Mouse (Mus musculus) heart, embryonic 11.5 days (tissue): ENCODE data around the gene Syndig1l. TPM values are rescaled to one million over a fixed set of nuclear protein-coding genes. Genes with fewer than 3 reads are reported as not detected.
A peak's percentile ranks its signal among the peaks of the same experiment; 100 is the strongest.

ENCODE experiments used
- ATAC-seq: fragments of 200-750 bp; cut with Nextera tagmentation; replicated peaks from 2 replicates; pipeline ENCODE4 v1.8.0; 2017; ENCODE audit warnings: moderate library complexity; ENCODE audit not compliant: insufficient number of reproducible peaks, low FRiP score, low TSS enrichment
- H3K27ac ChIP-seq: fragments of 300-500 bp; sonication (generic); 2 replicates; pipeline ENCODE4 v1.5.1; 2014; ENCODE audit warnings: mild to moderate bottlenecking, low read depth, low read length
- H3K27me3 ChIP-seq: fragments of 300-500 bp; sonication (generic); 2 replicates; pipeline ENCODE4 v1.6.1; 2014; ENCODE audit warnings: mild to moderate bottlenecking, low read length, mixed read lengths; ENCODE audit not compliant: control insufficient read depth, insufficient read depth
- H3K36me3 ChIP-seq: fragments of 300-500 bp; sonication (generic); 2 replicates; pipeline ENCODE4 v1.6.1; 2014; ENCODE audit warnings: mild to moderate bottlenecking, low read length, moderate library complexity, mixed read lengths; ENCODE audit not compliant: control insufficient read depth, insufficient read depth
- H3K4me1 ChIP-seq: fragments of 300-500 bp; sonication (generic); 2 replicates; pipeline ENCODE4 v1.6.1; 2014; ENCODE audit warnings: low read length; ENCODE audit not compliant: control insufficient read depth, insufficient read depth
- H3K4me2 ChIP-seq: fragments of 300-500 bp; sonication (generic); 2 replicates; pipeline ENCODE4 v1.6.1; 2014; ENCODE audit warnings: mild to moderate bottlenecking, moderate library complexity
- H3K4me3 ChIP-seq: fragments of 300-500 bp; sonication (generic); 2 replicates; pipeline ENCODE4 v1.5.1; 2014; ENCODE audit warnings: low read depth, low read length
- H3K9ac ChIP-seq: fragments of 300-500 bp; sonication (generic); 2 replicates; pipeline ENCODE4 v1.6.1; 2014; ENCODE audit warnings: mild to moderate bottlenecking, low read depth, low read length, moderate library complexity
- H3K9me3 ChIP-seq: fragments of 300-500 bp; sonication (generic); replicated peaks from 2 replicates; pipeline ENCODE4 v1.6.1; 2016; ENCODE audit warnings: low read length; ENCODE audit not compliant: control insufficient read depth
- WGBS: fragments of 180-500 bp; shearing (Covaris S2); extraction: QIAGEN DNeasy Blood & Tissue Kit; methylation state at CpG from one replicate; pipeline ENCODE4 v1.1.7; 2014; ENCODE audit not compliant: insufficient replicate concordance; 5-methylcytosine and 5-hydroxymethylcytosine counted together
- polyA plus RNA-seq: library from polyadenylated mRNA; unstranded; fragments of >200 nt; fragmentation: Nextera tagmentation; extraction: Ambion mirVana; gene quantifications from 2 replicates; pipeline ENCODE4 v1.2.1, GENCODE M21; 2014

Syndig1l gene
- polyA plus RNA-seq, 1 experiment from 2014 or later: not detected

DNA sequence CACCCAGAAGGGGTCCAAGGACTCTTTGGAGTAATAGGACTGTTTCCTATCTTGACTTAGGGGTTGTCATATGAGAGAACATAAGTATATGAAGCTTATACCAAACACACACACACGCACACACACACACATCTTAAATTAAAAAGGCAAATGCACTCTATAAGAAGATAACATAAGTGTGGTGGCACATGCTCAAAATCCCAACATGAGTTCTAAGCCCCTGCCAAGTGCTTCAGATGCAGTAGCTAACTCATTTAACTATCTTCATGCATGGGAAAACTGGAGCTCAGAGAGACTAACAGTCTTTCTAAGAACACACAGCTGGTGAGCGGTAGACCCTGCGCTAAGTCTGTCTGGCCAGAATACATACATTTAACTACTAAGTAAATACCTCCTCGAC is 11.1 kb downstream of the Syndig1l start:
- H3K9me3 ChIP-seq: no peaks in the 10 kb centered on the region
- no peaks in the 10 kb centered on the region; the same call in 1 of the 2 replicates for H3K4me1 ChIP-seq
- H3K27ac ChIP-seq: no peak overlapping the region
- no peak for ATAC-seq
- H3K4me2 ChIP-seq: no peak overlapping the region
- no peak overlapping the region for H3K9ac ChIP-seq
- no peaks in the 10 kb centered on the region for H3K27me3 ChIP-seq
- WGBS: 82% methylated on average over 4 of the region's 4 CpGs
- H3K4me3 ChIP-seq: no peak overlapping the region
- no peaks in the 10 kb centered on the region for H3K36me3 ChIP-seq

DNA sequence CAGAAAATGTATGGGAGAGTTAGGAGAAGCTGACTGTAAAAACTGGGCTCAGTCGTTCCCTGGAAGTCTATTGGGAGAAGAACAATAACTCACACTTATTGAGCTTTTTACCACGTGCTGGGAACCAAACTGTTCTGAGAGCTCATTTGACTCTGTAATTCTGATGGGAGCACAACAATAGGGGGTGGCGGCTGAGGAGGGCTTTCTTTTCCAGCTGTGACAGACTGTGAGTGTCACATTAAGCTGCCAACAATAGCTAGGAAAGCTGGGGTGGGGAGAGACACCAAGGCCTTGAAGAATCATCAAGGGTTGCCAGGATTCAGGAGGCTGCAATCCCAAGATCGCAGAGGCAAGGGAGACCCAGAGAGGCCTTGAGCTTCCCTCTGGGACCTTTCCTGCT is 12.5 kb downstream of the Syndig1l start:
- Histone ChIP-seq H3K36me3 (no peaks in the 10 kb centered on the region), H3K9me3 (no peaks in the 10 kb centered on the region), H3K27ac (no peak overlapping the region), H3K4me3 (no peak overlapping the region), H3K9ac (no peak overlapping the region), H3K27me3 (no peaks in the 10 kb centered on the region), H3K4me2 (no peak overlapping the region), H3K4me1 (no peaks in the 10 kb centered on the region; the same call in 1 of the 2 replicates)
- WGBS: 45% methylated on average over 4 of the region's 4 CpGs
- no peak for ATAC-seq

DNA sequence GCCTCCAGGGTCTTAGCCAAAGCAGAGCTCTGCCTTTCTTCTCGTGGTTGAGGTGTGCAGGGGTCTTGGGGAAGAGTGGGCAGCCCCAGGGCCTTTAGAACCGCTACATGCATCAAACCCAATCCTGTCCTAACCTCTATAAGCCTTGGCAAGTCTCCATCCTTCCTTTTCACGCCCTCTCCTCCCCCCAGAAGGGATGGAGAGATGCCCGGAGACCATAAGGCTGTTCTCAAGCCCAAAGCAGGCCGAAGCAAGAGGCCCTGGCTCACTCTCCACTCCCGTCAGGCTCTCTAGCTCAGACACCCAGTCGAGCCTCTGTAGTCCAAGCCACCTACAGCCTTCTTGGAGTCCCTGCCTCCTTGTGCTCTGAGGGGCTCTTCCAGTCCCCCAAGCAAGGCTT is 14.1 kb downstream of the Syndig1l start:
- 73% methylated on average over 7 of the region's 7 CpGs for WGBS
- ATAC-seq: no peak
- Histone ChIP-seq H3K4me2 (no peak overlapping the region), H3K27me3 (peaks cover 7% of the 10 kb centered on the region; the same call in 1 of the 2 replicates), H3K27ac (no peak overlapping the region), H3K36me3 (no peaks in the 10 kb centered on the region), H3K4me1 (no peaks in the 10 kb centered on the region), H3K9me3 (no peaks in the 10 kb centered on the region), H3K4me3 (no peak overlapping the region), H3K9ac (no peak overlapping the region)

DNA sequence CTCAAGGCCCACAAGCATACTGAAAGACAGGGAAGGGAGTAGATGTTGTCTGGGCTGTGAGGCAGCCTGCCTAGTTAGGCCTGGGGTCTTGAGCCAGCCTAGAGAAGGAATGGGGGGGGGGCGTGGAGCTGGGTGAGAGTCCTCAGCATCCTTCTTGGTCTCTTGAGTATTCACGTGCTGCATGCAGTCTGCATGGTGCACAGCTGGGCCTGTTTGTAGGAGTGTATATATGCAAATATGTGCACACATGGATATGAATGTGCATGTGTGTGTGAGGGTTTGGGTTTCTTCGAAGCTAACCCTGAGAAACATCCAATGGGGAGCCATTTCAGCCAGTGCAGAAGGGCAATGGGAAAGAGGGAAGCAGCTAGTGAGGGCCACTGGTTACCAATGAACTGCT is 22.6 kb downstream of the Syndig1l start:
- Histone ChIP-seq H3K9ac (no peak overlapping the region), H3K9me3 (no peaks in the 10 kb centered on the region), H3K4me1 (peaks cover 10% of the 10 kb centered on the region), H3K4me3 (no peak overlapping the region), H3K36me3 (no peaks in the 10 kb centered on the region), H3K27ac (no peak overlapping the region), H3K4me2 (no peak overlapping the region), H3K27me3 (peaks cover 9% of the 10 kb centered on the region; the same call in 1 of the 2 replicates)
- 86% methylated on average over 3 of the region's 3 CpGs for whole genome bisulfite sequencing
- no peak for ATAC-seq

DNA sequence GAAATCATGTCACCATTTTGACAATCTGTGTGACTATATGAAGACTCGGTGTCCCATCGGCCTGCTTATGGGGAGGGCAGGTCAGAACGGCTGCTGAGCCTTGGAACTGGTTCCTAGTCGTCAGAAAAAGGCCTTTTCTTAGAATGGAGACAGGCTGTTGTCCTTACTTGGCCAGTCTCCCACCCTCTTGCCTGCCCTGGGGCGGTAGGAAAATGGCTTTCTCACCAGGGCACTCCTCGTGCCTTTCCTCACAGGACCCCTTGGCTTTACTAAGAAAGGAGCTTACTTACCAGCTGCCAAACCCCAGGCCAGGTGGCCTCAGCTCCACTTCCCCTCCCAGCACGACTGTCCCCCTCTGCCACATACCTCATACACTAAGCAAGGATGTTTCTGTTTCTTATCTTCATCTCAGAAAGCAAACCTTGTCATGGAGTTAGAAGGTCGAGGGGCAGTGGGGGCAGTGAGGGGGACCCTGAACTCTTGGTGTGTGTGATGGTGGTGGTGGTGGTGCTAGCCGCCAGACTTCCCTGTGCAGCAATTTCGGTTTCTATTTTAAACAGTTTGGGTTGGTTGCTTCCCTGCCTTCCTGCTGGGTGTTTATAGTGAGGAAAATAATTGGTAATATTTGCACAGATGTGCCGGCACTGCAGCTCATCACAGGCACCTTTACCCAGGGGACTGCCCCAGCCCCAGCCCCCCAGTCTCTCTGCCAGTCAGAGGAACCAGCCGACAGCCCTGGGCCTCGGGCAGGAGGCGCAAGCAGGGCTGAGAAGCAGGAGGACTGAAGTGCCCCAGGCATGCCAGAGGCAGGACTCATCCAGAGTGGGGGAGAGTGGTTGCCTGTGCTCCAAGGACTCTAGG is 23.7 kb downstream of the Syndig1l start:
- WGBS: 41% methylated on average over 14 of the region's 14 CpGs
- Histone ChIP-seq H3K36me3 (no peaks in the 10 kb centered on the region), H3K27me3 (0 out of 2 replicates have a peak, but pooled peaks cover 2% of the 10 kb centered on the region), H3K9ac (no peak overlapping the region), H3K4me3 (no peak overlapping the region), H3K4me2 (no peak overlapping the region), H3K4me1 (peaks cover 10% of the 10 kb centered on the region), H3K27ac (no peak overlapping the region), H3K9me3 (no peaks in the 10 kb centered on the region)
- ATAC-seq: no peak

DNA sequence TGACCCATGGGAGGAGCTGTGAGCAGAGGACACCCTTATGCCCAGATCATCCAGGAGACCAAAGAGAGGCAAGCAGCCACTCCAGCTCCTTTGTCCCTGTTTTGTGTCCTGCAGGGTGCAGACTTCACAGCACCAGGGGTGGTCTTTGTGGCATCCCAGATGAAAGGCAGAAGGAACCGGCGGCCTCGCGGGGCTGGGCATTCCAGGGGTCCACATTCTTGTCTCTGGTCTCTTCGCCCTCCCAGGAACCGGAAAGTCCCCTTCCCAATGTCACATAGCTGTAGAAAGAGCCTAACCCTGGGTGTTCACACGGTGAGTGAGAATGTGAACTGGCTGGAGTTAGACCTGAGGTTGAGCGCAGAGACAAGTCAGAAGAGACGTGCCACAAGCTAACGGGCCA is 27.0 kb downstream of the Syndig1l start:
- Histone ChIP-seq H3K9me3 (no peaks in the 10 kb centered on the region), H3K4me2 (peak overlapping the region; percentile 10), H3K27me3 (0 out of 2 replicates have a peak, but pooled peaks cover 2% of the 10 kb centered on the region), H3K27ac (no peak overlapping the region), H3K4me1 (peaks cover 10% of the 10 kb centered on the region), H3K9ac (no peak overlapping the region), H3K4me3 (no peak overlapping the region), H3K36me3 (no peaks in the 10 kb centered on the region)
- WGBS: 12% methylated on average over 10 of the region's 10 CpGs
- no peak for ATAC-seq

DNA sequence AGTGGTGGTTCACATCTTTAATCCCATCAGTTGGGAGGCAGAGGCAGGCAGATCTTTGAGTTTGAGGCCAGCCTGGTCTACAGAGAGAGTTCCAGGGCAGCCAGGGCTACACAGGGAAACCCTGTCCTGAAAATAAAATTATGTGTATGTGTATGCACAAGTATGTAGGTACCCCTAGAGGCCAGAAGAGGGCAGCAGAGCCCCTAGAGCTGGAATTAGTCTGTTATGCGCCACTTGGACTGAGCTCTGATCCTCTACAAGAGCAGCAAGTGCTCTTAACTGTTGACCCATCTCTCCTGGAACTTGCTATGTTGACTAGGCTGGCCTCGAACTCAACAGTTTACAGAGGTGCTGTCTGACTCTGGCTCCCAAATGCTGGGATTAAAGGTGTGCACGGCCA is 28.1 kb downstream of the Syndig1l start:
- WGBS: 80% methylated on average over 3 of the region's 3 CpGs
- Histone ChIP-seq H3K36me3 (no peaks in the 10 kb centered on the region), H3K27ac (no peak overlapping the region), H3K4me3 (no peak overlapping the region), H3K4me1 (peaks cover 10% of the 10 kb centered on the region), H3K27me3 (0 out of 2 replicates have a peak, but pooled peaks cover 2% of the 10 kb centered on the region), H3K9ac (no peak overlapping the region), H3K4me2 (no peak overlapping the region), H3K9me3 (no peaks in the 10 kb centered on the region)
- ATAC-seq: no peak

DNA sequence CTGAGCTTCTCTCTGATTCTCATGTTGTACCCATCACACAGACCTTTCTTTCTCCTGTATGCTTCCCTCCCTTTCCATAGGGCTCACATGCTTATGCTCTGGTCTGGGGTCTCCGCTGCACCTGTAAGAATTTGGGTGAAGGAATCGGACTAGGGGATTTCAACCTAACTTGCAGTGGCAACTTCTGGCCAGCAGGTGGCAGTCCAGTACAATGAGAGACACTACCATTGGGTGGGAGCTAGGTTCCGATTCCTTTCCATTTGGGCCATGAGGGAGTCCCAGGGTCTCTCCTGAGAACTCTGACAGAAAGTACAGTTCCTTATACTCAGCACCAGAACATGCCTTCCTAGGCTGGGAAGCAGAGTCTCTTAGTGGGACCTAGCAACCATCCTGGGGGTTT is 44.7 kb downstream of the Syndig1l start:
- no peak overlapping the region for H3K4me3 ChIP-seq
- no peaks in the 10 kb centered on the region for H3K36me3 ChIP-seq
- H3K27me3 ChIP-seq: peaks cover 2% of the 10 kb centered on the region; the same call in 1 of the 2 replicates
- no peak for ATAC-seq
- no peaks in the 10 kb centered on the region for H3K4me1 ChIP-seq
- no peak overlapping the region for H3K4me2 ChIP-seq
- H3K9ac ChIP-seq: no peak overlapping the region
- WGBS: 15% methylated on average over 3 of the region's 3 CpGs
- no peak overlapping the region for H3K27ac ChIP-seq
- H3K9me3 ChIP-seq: no peaks in the 10 kb centered on the region

DNA sequence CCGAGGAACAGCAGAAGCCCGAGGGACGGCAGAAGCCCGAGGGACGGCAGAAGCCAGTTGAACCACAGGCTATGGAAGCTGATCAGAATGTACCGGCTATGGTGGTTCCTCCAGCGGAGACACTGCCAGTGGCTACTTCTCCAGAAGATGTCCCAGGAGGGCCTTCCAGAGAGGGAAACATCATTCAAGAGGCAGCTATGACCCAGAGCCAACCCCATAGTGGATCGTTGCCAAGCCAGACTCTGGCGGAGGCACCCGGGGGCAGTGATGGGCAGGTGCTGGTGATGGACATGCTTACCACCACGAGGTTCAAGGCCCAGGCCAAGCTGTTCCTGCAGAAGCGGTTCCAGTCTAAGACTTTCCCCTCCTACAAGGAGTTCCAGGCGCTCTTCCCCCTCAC is 48.4 kb downstream of the Syndig1l start:
- 76% methylated on average over 13 of the region's 13 CpGs for WGBS
- ATAC-seq: no peak

More for the DNA sequence above, 48.4 kb downstream of the Syndig1l start:
- Histone ChIP-seq H3K27me3 (peaks cover 2% of the 10 kb centered on the region; the same call in 1 of the 2 replicates), H3K9ac (no peak overlapping the region), H3K4me1 (no peaks in the 10 kb centered on the region), H3K4me3 (no peak overlapping the region), H3K9me3 (no peaks in the 10 kb centered on the region), H3K27ac (no peak overlapping the region), H3K4me2 (no peak overlapping the region), H3K36me3 (no peaks in the 10 kb centered on the region)
